Mouse (Mus musculus): Measurements from ENCODE around the gene Ccr4. TPM values are rescaled to one million over a fixed set of nuclear protein-coding genes. Genes with fewer than 3 reads are reported as not detected.

The Ccr4 gene
- polyA plus RNA-seq, 1 experiment from 2014 or later = not detected

DNA sequence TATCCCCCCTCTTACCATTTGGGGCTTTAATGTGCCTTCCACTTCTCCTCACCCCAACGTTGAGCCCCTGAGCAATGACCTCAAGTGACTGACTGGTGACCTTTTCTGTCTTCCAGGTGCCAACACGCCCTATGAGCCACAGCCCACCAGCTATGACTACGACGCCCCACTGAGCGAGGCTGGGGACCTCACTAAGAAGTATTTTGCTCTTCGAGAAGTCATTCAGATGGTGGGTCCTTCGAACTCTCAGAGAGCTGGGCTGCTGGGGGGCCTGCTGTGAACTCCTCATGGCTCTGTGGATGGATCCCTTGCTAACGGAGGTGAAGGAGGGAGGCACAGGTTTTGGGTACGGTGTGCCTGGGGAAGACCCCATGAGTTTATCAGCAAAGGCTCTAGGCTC lies 61.8 kb downstream of the Ccr4 start:
- H3K4me1 ChIP-seq (replicated peaks) = peaks cover 11% of the 10 kb centered on the region
- H3K9me3 ChIP-seq (replicated peaks) = no peaks in the 10 kb centered on the region
- H3K36me3 ChIP-seq = peaks cover 28% of the 10 kb centered on the region
- H3K4me2 ChIP-seq = no peak overlapping the region
- no peak overlapping the region for H3K27ac ChIP-seq (ENCODE audit: poor library complexity, severe bottlenecking)
- H3K9ac ChIP-seq = no peak overlapping the region
- ATAC-seq (ENCODE audit: insufficient number of reproducible peaks, low FRiP score) = no peak
- no peak overlapping the region for H3K4me3 ChIP-seq
- 84% methylated on average over 9 of the region's 9 CpGs for WGBS
- no peaks in the 10 kb centered on the region for H3K27me3 ChIP-seq (replicated peaks)

DNA sequence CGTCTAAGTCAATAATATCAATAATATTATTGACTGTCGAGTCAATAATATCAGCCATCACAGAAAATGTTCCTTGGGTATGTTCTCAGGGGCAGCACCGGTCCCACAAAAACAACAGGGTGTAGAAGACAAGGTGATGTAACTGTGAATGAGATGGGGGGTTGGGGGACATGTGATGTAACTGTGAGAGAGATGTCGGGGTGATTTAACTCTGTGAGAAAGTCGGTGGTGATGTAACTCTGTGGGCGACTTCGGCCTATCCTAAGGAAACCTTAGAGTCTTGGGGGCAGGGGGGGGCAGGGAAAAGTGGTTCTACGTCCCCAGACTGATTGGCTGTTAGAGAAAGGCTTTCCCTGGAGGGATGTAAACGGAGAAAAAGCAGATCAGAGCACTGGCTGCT lies 62.5 kb downstream of the Ccr4 start:
- Histone ChIP-seq H3K9me3 (replicated peaks) (no peaks in the 10 kb centered on the region), H3K27me3 (replicated peaks) (no peaks in the 10 kb centered on the region), H3K4me2 (no peak overlapping the region), H3K9ac (no peak overlapping the region), H3K4me1 (replicated peaks) (peaks cover 9% of the 10 kb centered on the region), H3K36me3 (peaks cover 32% of the 10 kb centered on the region), H3K27ac (ENCODE audit: poor library complexity, severe bottlenecking) (no peak overlapping the region), H3K4me3 (no peak overlapping the region)
- WGBS = 91% methylated on average over 9 of the region's 9 CpGs
- no peak for ATAC-seq (ENCODE audit: insufficient number of reproducible peaks, low FRiP score)

GRCm38 (mm10) chr9:114440548-114440947 lies 64.2 kb downstream of the Ccr4 start:
- Histone ChIP-seq H3K4me3 (no peak overlapping the region), H3K36me3 (peaks cover 42% of the 10 kb centered on the region), H3K9me3 (replicated peaks) (no peaks in the 10 kb centered on the region), H3K4me1 (replicated peaks) (no peaks in the 10 kb centered on the region), H3K9ac (no peak overlapping the region), H3K4me2 (no peak overlapping the region), H3K27me3 (replicated peaks) (no peaks in the 10 kb centered on the region), H3K27ac (ENCODE audit: poor library complexity, severe bottlenecking) (no peak overlapping the region)
- no peak for ATAC-seq (ENCODE audit: insufficient number of reproducible peaks, low FRiP score)
- WGBS = 79% methylated on average over 10 of the region's 10 CpGs

Other genes with a start within 250 kb of the Ccr4 start
- not detected in 2 replicates for gene Bcl2a1c, start 174.8 kb downstream of the Ccr4 start, polyA plus RNA-seq (2016; fragmentation: Nextera tagmentation; extraction: Ambion mirVana)
- gene Crtap, start 114.2 kb downstream of the Ccr4 start, polyA plus RNA-seq (2016; fragmentation: Nextera tagmentation; extraction: Ambion mirVana) = 144 and 150 TPM in 2 replicates
- gene Glb1, start 103.8 kb downstream of the Ccr4 start, polyA plus RNA-seq (2016; fragmentation: Nextera tagmentation; extraction: Ambion mirVana) = 46.2 and 47.3 TPM in 2 replicates
- 11.4 and 11.9 TPM in 2 replicates for gene Tmppe, start 103.8 kb downstream of the Ccr4 start, polyA plus RNA-seq (2016; fragmentation: Nextera tagmentation; extraction: Ambion mirVana)
- gene C130032M10Rik, start 10.8 kb upstream of the Ccr4 start, polyA plus RNA-seq (2016; fragmentation: Nextera tagmentation; extraction: Ambion mirVana) = 0.64 and 1.3 TPM in 2 replicates
- gene Trim71, start 59.5 kb upstream of the Ccr4 start, polyA plus RNA-seq (2016; fragmentation: Nextera tagmentation; extraction: Ambion mirVana) = 0.40 and 0.63 TPM in 2 replicates
- gene Cnot10, start 135.3 kb upstream of the Ccr4 start, polyA plus RNA-seq (2016; fragmentation: Nextera tagmentation; extraction: Ambion mirVana) = 39.4 and 40.8 TPM in 2 replicates
- gene Dync1li1, start 183.9 kb upstream of the Ccr4 start, polyA plus RNA-seq (2016; fragmentation: Nextera tagmentation; extraction: Ambion mirVana) = 78.3 and 81.8 TPM in 2 replicates
- 42.2 and 43.9 TPM in 2 replicates for gene Cmtm6, start 226.2 kb upstream of the Ccr4 start, polyA plus RNA-seq (2016; fragmentation: Nextera tagmentation; extraction: Ambion mirVana)